Mouse (Mus musculus): ENCODE measurements around the gene Rngtt.

GRCm38 (mm10) chr4:33506638-33507037 is 196.5 kb downstream of the Rngtt start:
- TF ChIP-seq POLR2A (IDR thresholded peaks at IDR 0.05; ENCODE audit: borderline replicate concordance, insufficient read depth, low read length), result no peak
- no peak for TF ChIP-seq CTCF (IDR thresholded peaks at IDR 0.05; ENCODE audit: borderline replicate concordance, insufficient read depth, low read depth, low read length)

All from cerebellum, adult 2 months (tissue).